Mouse (Mus musculus): ENCODE results near the gene Foxe1. TPM values are rescaled to one million over a fixed set of nuclear protein-coding genes. Genes with fewer than 3 reads are reported as not detected.

Foxe1 gene
- polyA plus RNA-seq, 2 experiments from 2014 or later = not detected

GRCm38 (mm10) chr4:46347580-46348515 lies 4.4 kb downstream of the Foxe1 start:
- ATAC-seq = no peak

- no peak for ATAC-seq
Observed at GRCm38 (mm10) chr4:46348897-46349296, 5.5 kb downstream of the Foxe1 start.

GRCm38 (mm10) chr4:46349530-46349929 lies 6.1 kb downstream of the Foxe1 start:
- ATAC-seq = no peak

- no peak for ATAC-seq
Observed at GRCm38 (mm10) chr4:46353045-46353444, 9.6 kb downstream of the Foxe1 start.

GRCm38 (mm10) chr4:46356351-46357133 lies 13.1 kb downstream of the Foxe1 start:
- no peak for ATAC-seq

- ATAC-seq = no peak
Observed at GRCm38 (mm10) chr4:46359539-46360253, 16.3 kb downstream of the Foxe1 start.

GRCm38 (mm10) chr4:46361258-46361657 lies 17.8 kb downstream of the Foxe1 start:
- ATAC-seq = no peak

GRCm38 (mm10) chr4:46364360-46364759 lies 21.0 kb downstream of the Foxe1 start:
- ATAC-seq = no peak

- no peak for ATAC-seq
Observed at GRCm38 (mm10) chr4:46367487-46367959, 24.1 kb downstream of the Foxe1 start.

- ATAC-seq = no peak
Observed at GRCm38 (mm10) chr4:46369070-46369469, 25.7 kb downstream of the Foxe1 start.

GRCm38 (mm10) chr4:46370406-46370805 lies 27.0 kb downstream of the Foxe1 start:
- ATAC-seq = no peak

- ATAC-seq = no peak
Observed at GRCm38 (mm10) chr4:46371030-46371429, 27.6 kb downstream of the Foxe1 start.

GRCm38 (mm10) chr4:46374455-46374854 lies 31.0 kb downstream of the Foxe1 start:
- ATAC-seq = no peak

GRCm38 (mm10) chr4:46374869-46375368 lies 31.5 kb downstream of the Foxe1 start:
- peak; percentile 76 for ATAC-seq

GRCm38 (mm10) chr4:46388556-46388955 lies 45.1 kb downstream of the Foxe1 start:
- ATAC-seq = peak; percentile 30

- ATAC-seq = peak; percentile 93
Observed at GRCm38 (mm10) chr4:46389013-46389611, 45.7 kb downstream of the Foxe1 start, which contains the start of gene Trmo. Gene Trmo, minus strand, starts transcription at chr4:46389437.

- no peak for ATAC-seq
Observed at GRCm38 (mm10) chr4:46389612-46390341, 46.4 kb downstream of the Foxe1 start.

GRCm38 (mm10) chr4:46390390-46390970 lies 47.1 kb downstream of the Foxe1 start:
- ATAC-seq = peak; percentile 38

- no peak for ATAC-seq
Observed at GRCm38 (mm10) chr4:46394388-46394787, 51.0 kb downstream of the Foxe1 start.

- ATAC-seq = no peak
Observed at GRCm38 (mm10) chr4:46395736-46396135, 52.3 kb downstream of the Foxe1 start.
